Mouse (Mus musculus) midbrain, embryonic 10.5 days (tissue): ENCODE results near the gene Map2k7. TPM values are rescaled to one million over a fixed set of nuclear protein-coding genes. Genes with fewer than 3 reads are reported as not detected.

Experiments used
- DNase-seq: peaks from one replicate; pipeline ENCODE4 v3.0.0-alpha.2; 2017; ENCODE audit warnings: low spot score
- H3K27ac ChIP-seq: fragments of 300-500 bp; sonication (generic); replicated peaks from 2 replicates; pipeline ENCODE4 v1.5.1; 2016; ENCODE audit warnings: mild to moderate bottlenecking
- H3K27me3 ChIP-seq: fragments of 300-500 bp; sonication (generic); 2 replicates; pipeline ENCODE4 v1.6.1; 2016; ENCODE audit warnings: low read depth, mild to moderate bottlenecking; ENCODE audit not compliant: poor library complexity, severe bottlenecking
- H3K36me3 ChIP-seq: fragments of 300-500 bp; sonication (generic); 2 replicates; pipeline ENCODE4 v1.6.1; 2016; ENCODE audit warnings: mild to moderate bottlenecking, moderate library complexity
- H3K4me1 ChIP-seq: fragments of 300-500 bp; sonication (generic); 2 replicates; pipeline ENCODE4 v1.6.1; 2016
- H3K4me3 ChIP-seq: fragments of 300-500 bp; sonication (generic); 2 replicates; pipeline ENCODE4 v1.5.1; 2016; ENCODE audit warnings: mild to moderate bottlenecking, moderate library complexity
- H3K9me3 ChIP-seq: fragments of 300-500 bp; sonication (generic); replicated peaks from 2 replicates; pipeline ENCODE4 v1.6.1; 2016; ENCODE audit warnings: mild to moderate bottlenecking
- WGBS: fragments of 180-500 bp; shearing (Covaris S2); methylation state at CpG from one replicate; pipeline ENCODE4 v1.1.7; 2016; 5-methylcytosine and 5-hydroxymethylcytosine counted together
- polyA plus RNA-seq: library from polyadenylated mRNA; unstranded; fragments of >200 nt; fragmentation: Nextera tagmentation; extraction: Ambion mirVana; gene quantifications from 2 replicates; pipeline ENCODE4 v1.2.1, GENCODE M21; 2016

Gene Map2k7
- polyA plus RNA-seq, 1 experiment from 2014 or later, result 31.5 TPM

DNA sequence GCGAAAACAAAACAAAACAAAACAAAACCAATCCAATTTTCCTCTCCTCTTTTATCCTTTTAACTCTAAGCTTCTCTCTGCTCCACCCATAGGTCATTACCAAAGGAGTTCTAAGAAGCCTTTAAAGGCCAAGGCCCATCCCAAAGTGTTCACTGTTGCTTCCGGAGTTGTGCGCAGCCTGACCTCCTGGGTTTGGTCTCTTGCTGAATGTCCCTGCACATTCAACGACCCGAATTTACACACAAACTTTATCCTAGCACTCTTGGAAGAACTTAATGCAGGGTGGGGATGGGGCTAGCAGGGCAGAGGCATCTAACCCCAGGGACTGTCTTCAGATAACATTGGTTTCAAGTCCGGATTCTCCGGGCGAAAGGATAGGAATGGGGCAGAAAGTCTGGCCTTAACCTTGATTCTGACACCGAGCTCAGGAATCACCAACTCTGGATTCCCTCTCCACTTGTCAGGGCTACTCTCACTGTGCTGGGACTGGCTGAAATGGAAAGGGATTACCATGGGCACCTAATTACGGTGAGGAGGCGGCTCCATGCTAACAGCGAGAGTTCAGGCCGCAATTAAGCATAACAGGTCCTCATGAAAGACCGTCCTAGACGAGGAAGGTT, 616 bp upstream of the Map2k7 start:
- Histone ChIP-seq H3K9me3 (no peaks in the 10 kb centered on the region), H3K4me3 (peak overlapping the region; percentile 78), H3K27ac (peak overlapping the region; percentile 94), H3K4me1 (peaks cover 33% of the 10 kb centered on the region), H3K36me3 (peaks cover 25% of the 10 kb centered on the region), H3K27me3 (no peaks in the 10 kb centered on the region)
- DNase-seq, result no peak
- 21% methylated on average over 15 of the region's 15 CpGs for WGBS

DNA sequence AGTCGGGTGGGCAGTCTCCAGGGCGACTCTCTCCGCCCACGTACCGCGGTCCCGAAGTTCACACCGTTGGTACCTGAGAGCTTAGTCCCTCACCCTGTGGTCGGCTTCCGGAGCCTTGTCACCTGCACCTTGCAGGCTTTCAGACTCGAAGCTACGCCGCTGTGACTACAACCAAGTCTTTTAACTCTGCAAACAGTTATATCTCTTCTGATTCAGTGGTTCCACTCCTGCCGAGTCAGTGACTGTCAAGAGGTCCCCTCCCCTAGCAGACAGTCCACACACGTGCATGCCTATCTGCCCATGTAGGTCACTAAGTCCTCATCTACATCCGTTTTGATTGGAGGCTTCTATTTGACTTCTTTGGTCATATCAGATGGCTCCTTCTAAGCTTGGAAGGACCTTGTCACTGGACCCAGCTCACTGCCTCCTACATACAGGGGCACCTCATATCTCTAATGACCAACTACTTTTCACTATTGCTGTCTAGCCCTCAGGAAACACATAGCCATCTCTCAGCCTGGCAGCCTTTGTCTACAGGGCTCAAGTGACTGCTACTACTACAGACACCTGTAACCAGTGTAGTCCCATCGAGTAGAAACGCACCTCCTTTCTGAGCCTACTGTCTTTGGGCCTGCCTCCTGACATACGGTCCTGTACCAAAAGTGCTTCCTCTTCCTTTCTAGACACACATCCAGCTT, 802 bp downstream of the Map2k7 start:
- no peaks in the 10 kb centered on the region for H3K9me3 ChIP-seq
- no peak for DNase-seq
- H3K27ac ChIP-seq, result peak overlapping the region; percentile 94
- peaks cover 39% of the 10 kb centered on the region for H3K36me3 ChIP-seq
- H3K4me3 ChIP-seq, result peak overlapping the region; percentile 78
- WGBS, result 15% methylated on average over 19 of the region's 19 CpGs
- peaks cover 33% of the 10 kb centered on the region for H3K4me1 ChIP-seq
- no peaks in the 10 kb centered on the region for H3K27me3 ChIP-seq

DNA sequence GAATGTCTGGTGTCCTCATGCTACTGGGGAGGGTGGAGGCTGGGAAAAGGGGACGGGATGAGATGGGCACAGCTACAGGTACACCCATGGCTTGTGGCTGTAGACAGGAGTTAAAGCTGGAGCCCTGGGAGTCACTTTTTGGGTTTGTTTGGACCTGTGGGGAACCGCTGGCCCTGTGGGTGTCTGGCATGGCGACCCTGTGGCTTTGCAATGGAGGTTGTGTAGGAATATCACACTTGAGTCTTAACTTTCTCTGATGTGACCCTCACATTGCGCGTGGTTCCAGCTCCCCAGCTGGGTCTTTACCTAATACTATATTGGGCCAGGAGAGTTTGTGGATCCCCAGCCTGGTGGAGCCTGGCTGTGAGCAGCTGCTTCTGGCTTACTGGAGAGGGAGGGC, 6.5 kb downstream of the Map2k7 start:
- Histone ChIP-seq H3K9me3 (no peaks in the 10 kb centered on the region), H3K4me1 (peaks cover 28% of the 10 kb centered on the region), H3K27me3 (peaks cover 29% of the 10 kb centered on the region), H3K27ac (no peak overlapping the region), H3K4me3 (no peak overlapping the region), H3K36me3 (peaks cover 88% of the 10 kb centered on the region)
- DNase-seq, result no peak
- WGBS, result 94% methylated on average over 5 of the region's 5 CpGs

DNA sequence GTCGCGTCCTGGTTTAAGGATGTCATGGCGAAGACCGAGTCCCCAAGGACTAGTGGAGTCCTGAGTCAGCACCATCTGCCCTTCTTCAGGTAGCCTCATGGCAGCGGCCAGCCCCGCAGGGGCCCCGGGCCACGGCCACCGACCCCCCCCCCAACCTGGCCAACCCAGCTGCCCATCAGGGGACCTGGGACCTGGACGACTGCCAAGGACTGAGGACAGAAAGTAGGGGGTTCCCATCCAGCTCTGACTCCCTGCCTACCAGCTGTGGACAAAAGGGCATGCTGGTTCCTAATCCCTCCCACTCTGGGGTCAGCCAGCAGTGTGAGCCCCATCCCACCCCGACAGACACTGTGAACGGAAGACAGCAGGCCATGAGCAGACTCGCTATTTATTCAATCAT, 7.2 kb downstream of the Map2k7 start:
- peaks cover 33% of the 10 kb centered on the region for H3K27me3 ChIP-seq
- WGBS, result 86% methylated on average over 13 of the region's 13 CpGs
- peaks cover 28% of the 10 kb centered on the region for H3K4me1 ChIP-seq
- H3K27ac ChIP-seq, result no peak overlapping the region
- peaks cover 85% of the 10 kb centered on the region for H3K36me3 ChIP-seq
- no peak for DNase-seq
- no peak overlapping the region for H3K4me3 ChIP-seq
- no peaks in the 10 kb centered on the region for H3K9me3 ChIP-seq

DNA sequence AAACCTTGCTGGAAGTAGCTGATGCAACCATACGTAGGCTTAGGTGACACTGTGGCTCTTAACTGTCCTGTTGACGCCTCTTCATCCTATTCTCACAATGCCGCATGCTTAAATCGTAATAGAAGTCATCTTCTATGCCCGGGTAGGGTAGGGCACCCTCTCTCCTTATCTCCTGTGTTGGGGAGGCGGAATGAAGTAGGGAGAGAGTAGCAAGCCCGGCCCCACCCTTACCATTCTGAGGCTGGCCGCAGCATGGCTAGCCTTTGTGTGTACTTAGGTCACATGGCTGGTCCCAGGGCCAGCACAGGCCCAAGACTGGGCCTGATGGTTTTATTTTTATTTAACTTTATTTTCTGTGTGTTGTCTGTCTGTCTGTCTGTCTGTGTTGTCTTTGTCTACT, 8.7 kb downstream of the Map2k7 start:
- Histone ChIP-seq H3K36me3 (peaks cover 70% of the 10 kb centered on the region), H3K9me3 (no peaks in the 10 kb centered on the region), H3K27ac (no peak overlapping the region), H3K4me1 (peaks cover 27% of the 10 kb centered on the region), H3K27me3 (peaks cover 33% of the 10 kb centered on the region), H3K4me3 (no peak overlapping the region)
- WGBS, result 93% methylated on average over 8 of the region's 8 CpGs
- no peak for DNase-seq

DNA sequence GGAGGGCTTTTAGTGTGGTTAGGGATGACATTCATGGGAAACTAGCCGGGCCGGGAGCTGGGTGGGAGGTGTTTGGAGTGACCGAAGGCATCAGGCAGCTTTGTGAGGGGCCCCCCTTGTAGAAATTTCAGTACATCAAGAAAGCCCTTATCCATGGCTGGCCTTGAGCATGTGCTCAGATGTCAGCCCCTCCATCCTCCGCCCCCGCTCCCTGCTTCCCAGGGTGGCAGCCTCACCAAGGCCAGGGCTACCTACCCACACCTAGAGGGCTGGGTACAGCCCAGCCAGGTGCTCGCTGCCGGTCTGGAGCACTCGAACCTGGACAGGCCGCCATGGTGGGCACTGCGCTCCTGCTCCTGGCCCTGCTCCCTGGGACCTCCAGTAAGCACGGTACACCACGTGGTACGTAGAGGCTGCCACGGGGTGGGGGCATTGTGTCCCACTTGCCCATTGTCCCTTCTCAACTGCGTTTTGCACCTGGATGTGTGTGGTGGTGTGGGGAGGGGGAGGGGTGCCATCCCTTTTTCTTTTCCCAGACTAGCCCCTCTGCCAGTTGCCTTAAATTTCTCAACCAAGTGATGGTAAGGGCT, 9.5 kb downstream of the Map2k7 start, which contains the start of gene Tgfbr3l:
Tgfbr3l (plus strand) TSS at position 264 of the 590 bp plus-strand sequence.
- DNase-seq, result no peak
- 83% methylated on average over 15 of the region's 15 CpGs for WGBS
- Histone ChIP-seq H3K27me3 (peaks cover 33% of the 10 kb centered on the region), H3K27ac (no peak within 1 kb of the TSS), H3K9me3 (no peaks in the 10 kb centered on the region), H3K36me3 (peaks cover 62% of the 10 kb centered on the region), H3K4me1 (peaks cover 32% of the 10 kb centered on the region), H3K4me3 (peak within 1 kb of the TSS; percentile 26)

DNA sequence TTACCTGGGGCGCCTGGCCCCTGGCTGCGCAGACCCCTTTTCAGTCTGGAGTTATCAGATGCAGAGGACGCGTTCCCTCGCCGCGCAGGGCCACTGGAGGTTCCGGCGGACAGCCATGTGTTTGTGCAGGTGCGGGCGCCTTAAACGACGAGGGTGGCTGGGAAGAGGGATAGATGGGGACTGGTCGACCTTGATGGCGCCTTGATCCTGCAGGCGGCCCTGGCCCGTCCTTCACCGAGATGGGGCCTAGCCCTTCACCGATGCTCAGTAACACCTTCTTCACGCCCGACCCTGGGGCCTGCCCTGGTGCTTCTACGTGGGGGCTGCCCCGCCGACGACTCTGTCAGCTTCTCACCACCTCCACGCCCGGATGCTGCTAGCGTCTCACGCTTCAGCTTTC, 10.7 kb downstream of the Map2k7 start:
- Histone ChIP-seq H3K36me3 (peaks cover 52% of the 10 kb centered on the region), H3K4me3 (peak overlapping the region; percentile 26), H3K27me3 (peaks cover 33% of the 10 kb centered on the region), H3K9me3 (no peaks in the 10 kb centered on the region), H3K4me1 (peaks cover 41% of the 10 kb centered on the region), H3K27ac (0 out of 2 replicates have a peak overlapping the region, but pooled peaks have one; percentile 29)
- peak; percentile 52 for DNase-seq
- WGBS, result 15% methylated on average over 29 of the region's 29 CpGs

DNA sequence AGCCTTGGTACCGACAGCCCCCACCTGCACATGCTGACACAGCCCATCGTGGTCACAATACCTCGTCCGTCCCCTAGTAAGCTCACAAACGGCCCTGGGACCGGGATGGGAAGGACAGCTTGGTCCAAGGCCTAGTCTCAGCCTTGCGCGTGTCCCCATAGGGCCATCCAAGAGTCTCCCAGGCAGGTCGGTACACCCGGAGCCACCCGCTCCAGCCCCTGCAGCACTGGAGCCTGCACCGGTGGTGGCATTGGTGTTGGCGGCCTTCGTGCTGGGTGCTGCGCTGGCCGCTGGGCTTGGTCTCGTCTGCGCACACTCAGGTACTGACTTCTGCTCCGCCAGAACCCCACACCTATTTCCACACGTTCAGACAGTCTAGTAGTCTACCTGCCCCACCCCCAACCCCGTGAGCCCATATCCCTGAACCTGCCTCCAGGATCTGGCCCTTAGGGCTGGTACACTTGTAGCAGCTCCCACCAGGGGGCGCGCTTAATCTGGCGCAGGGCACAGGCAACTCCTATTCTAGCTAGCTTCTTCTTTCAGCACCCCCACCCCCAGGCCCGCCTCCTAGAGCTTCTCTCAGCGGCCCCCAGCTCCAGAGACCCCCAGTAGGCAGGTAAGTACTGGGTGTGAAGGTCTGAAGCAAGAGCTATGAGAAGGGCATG, 11.9 kb downstream of the Map2k7 start:
- WGBS, result 31% methylated on average over 26 of the region's 26 CpGs
- H3K36me3 ChIP-seq, result peaks cover 52% of the 10 kb centered on the region
- H3K4me1 ChIP-seq, result peaks cover 44% of the 10 kb centered on the region
- H3K27me3 ChIP-seq, result peaks cover 33% of the 10 kb centered on the region
- H3K9me3 ChIP-seq, result no peaks in the 10 kb centered on the region
- H3K27ac ChIP-seq, result 0 out of 2 replicates have a peak overlapping the region, but pooled peaks have one; percentile 23
- peak; percentile 81 for DNase-seq
- peak overlapping the region; percentile 11; the same call in 1 of the 2 replicates for H3K4me3 ChIP-seq

DNA sequence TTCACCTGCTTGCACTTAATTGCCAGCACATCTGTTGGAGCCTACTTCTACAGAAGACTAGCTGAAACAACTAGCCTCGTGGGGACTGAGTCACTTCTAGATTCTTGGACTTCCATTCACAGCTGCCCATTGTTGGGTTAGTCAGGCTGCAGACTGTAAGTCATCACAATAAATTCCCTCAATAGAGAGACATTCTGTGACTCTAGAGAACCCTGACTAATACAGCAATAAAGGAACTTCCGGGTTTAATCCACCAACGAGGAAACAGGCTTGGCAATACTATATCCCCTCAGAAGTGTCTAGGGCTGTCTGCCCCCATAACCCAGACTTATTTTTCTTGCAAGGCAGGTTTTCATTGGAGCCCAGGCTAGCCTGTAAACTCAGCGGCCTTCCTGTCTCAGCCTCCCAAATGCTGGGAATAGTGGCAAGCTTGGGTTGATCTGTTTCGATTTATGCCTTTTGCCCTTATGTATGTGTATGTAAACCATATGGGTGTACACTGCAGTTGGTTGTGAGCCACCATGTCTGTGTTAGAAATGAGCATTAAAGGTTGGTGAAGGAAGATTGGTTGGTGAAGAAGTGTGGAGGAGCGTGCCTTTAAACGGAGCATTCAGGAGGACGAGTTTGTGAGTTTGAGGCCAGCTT, 13.7 kb downstream of the Map2k7 start:
- Histone ChIP-seq H3K27me3 (peaks cover 33% of the 10 kb centered on the region), H3K9me3 (no peaks in the 10 kb centered on the region), H3K36me3 (peaks cover 52% of the 10 kb centered on the region), H3K4me3 (peak overlapping the region; percentile 91), H3K4me1 (peaks cover 52% of the 10 kb centered on the region), H3K27ac (peak overlapping the region; percentile 95)
- 50% methylated on average over 8 of the region's 8 CpGs for WGBS
- DNase-seq, result no peak

DNA sequence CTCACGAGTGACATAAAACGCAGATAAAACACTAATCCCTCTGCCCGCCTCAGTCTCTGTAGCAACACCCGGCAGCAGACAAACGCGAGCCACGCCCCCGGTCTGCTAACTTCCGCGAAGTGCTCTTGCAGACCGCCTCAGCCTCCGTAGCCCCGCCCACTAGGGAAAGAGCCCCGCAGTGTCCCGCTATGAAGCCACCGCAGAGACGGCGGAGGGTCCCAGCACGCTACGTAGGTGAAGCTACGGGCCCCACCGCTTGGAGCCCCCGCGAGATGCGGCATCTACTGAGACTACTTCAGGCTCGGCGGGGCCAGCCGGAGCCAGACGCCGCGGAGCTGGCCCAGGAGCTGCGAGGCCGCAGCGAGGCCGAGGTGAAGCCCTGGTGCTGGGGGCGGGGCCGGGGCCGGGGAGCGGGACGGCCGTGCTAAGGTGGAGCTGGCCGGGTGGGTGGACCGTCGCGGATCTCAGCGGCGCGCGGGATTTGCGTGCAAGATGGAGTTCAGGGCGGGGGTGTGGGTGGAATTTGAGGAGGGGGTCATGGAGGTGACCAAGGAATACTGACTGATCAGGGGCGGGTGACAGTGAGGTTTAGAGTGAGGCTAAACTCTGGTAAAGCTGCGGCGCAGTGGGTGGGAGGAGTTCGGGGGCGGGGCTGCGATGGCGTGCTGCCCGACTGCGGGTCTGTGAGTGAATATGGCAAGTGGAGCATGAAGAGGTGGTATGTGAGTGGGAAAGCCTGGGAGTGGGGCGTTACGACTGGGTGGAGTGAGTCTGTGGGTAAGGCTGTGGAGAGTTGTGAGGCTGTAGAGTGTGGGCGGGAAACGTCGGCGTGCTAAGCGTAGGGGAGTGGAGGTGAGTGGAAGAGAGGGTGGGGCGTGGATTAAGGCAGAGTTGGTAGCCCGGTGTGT, 14.6 kb downstream of the Map2k7 start, which contains the start of gene Snapc2:
Snapc2 (plus strand) TSS at position 147 of the 908 bp plus-strand sequence.
- peaks cover 52% of the 10 kb centered on the region for H3K36me3 ChIP-seq
- H3K9me3 ChIP-seq, result no peaks in the 10 kb centered on the region
- WGBS, result under 1% methylated on average over 69 of the region's 69 CpGs
- H3K4me3 ChIP-seq, result peak within 1 kb of the TSS; percentile 91
- H3K27me3 ChIP-seq, result peaks cover 23% of the 10 kb centered on the region
- DNase-seq, result peak; percentile 95
- peak within 1 kb of the TSS; percentile 95 for H3K27ac ChIP-seq
- peaks cover 58% of the 10 kb centered on the region for H3K4me1 ChIP-seq

DNA sequence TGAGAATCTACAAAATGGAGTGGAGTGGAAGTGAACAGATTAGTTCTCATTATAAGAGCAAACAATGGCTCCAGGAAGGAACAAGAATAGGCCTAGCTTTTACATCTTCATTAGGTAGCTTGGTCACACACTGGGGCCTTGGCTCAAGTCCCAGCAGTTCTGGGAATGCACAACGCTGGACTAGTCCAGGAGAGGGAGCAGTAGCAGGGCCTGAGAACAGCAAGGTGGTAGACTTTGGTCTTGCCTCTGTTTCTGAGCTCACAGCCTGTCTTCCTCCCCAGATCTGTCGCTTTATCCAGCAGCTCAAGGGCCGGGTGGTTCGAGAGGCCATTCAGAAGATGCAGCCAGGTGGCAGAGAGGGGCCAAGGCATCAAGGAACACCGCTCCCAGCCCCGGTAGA, 15.5 kb downstream of the Map2k7 start:
- H3K9me3 ChIP-seq, result no peaks in the 10 kb centered on the region
- peaks cover 15% of the 10 kb centered on the region for H3K27me3 ChIP-seq
- DNase-seq, result no peak
- peaks cover 53% of the 10 kb centered on the region for H3K4me1 ChIP-seq
- no peak overlapping the region for H3K27ac ChIP-seq
- H3K4me3 ChIP-seq, result peak overlapping the region; percentile 91
- H3K36me3 ChIP-seq, result peaks cover 49% of the 10 kb centered on the region
- WGBS, result 67% methylated on average over 6 of the region's 6 CpGs
